Mouse (Mus musculus): ENCODE measurements around the gene Rangap1. TPM values are rescaled to one million over a fixed set of nuclear protein-coding genes. Genes with fewer than 3 reads are reported as not detected.

The Rangap1 gene
- total and polyA plus RNA-seq, 2 experiments from 2014 or later: 31.3 to 50.6 TPM

DNA sequence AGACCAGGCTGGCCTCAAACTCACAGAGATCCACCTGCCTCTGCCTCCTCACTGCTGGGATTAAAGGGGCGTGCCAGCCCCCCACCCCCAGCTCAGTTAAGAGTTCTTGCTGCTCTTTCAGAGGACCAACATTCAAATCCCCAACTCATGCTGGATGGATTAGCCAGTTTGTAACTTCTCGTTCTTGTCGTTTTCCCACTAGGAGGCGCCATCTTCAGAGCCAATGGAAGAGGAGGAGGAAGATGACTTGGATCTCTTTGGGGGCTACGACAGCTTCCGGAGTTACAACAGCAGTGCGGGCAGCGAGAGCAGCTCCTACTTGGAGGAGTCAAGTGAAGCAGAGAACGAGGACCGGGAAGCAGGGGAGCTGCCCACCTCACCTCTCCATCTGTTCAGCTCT is 78.4 kb downstream of the Rangap1 start:
- Histone ChIP-seq H3K4me1 (ENCODE audit: control insufficient read depth, insufficient read depth) (peaks cover 7% of the 10 kb centered on the region), H3K4me3 (ENCODE audit: low read depth, low read length) (no peak overlapping the region), H3K27ac (ENCODE audit: low read depth) (no peak overlapping the region), H3K9me3 (replicated peaks; ENCODE audit: control insufficient read depth, low read length) (no peaks in the 10 kb centered on the region), H3K9ac (replicated peaks; ENCODE audit: low read depth, low read length) (no peak overlapping the region), H3K36me3 (replicated peaks; ENCODE audit: control insufficient read depth, insufficient read depth, low read length) (peaks cover 29% of the 10 kb centered on the region), H3K27me3 (ENCODE audit: control insufficient read depth, insufficient read depth, low read length) (0 out of 2 replicates have a peak, but pooled peaks cover 3% of the 10 kb centered on the region), H3K4me2 (ENCODE audit: low read depth, low read length) (no peak overlapping the region)
- ATAC-seq (ENCODE audit: insufficient read depth, low read depth): no peak
- WGBS: 90% methylated on average over 10 of the region's 10 CpGs
- DNase-seq (ENCODE audit: low spot score): no peak
- no peak for TF ChIP-seq EP300 (IDR thresholded peaks at IDR 0.05; ENCODE audit: low read depth)
- no peak for TF ChIP-seq CTCF (IDR thresholded peaks at IDR 0.05; ENCODE audit: low read depth)

DNA sequence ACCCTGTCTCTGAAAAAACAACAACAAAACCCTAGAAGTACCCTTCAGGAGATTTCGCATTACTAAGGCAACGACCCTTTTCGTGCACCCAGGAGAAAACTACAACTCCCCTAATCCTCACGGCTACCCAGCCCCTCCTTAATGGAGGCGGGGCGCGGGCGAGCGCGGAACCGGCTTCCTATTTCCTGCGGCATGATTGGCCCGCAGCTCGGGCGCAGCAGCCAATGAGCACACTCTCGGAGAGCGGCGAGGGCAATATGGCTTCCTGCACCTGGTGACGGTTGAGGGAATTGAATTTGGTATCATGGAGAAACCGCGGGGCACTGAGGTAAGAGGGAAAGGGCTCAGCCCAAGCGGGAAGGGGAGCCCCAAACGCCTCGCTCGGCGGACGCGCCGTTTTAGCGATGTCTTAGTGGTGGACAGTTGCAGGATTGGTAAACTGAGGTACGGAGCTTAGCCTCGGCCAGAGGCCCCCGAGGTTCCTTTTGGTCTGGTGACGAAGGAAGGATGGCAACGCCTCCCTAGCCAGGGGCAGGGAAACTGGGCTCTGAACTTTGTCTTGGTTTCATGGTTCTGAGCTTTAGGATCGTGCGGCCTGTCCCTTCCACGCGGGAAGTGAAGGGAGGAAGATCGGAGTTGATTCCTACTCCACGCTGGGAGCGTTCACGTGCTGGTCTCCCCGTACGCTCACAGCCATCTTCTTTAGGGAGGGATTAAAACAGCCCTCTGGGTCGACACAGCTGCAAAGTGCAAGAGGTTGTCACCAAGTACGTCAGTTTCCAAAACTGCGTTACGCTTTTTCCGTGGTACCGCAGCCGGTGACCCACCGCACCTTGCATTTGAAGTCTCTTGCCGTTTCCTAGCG is 81.4 kb downstream of the Rangap1 start, which contains the start of gene L3mbtl2:
Gene L3mbtl2, plus strand, starts transcription at position 193 of the 865 bp plus-strand sequence.
- DNase-seq (ENCODE audit: low spot score): peak; percentile 91
- Histone ChIP-seq H3K27ac (ENCODE audit: low read depth) (peak within 1 kb of the TSS; percentile 36), H3K4me2 (ENCODE audit: low read depth, low read length) (peak within 1 kb of the TSS; percentile 99), H3K27me3 (ENCODE audit: control insufficient read depth, insufficient read depth, low read length) (0 out of 2 replicates have a peak, but pooled peaks cover 3% of the 10 kb centered on the region), H3K4me3 (ENCODE audit: low read depth, low read length) (peak within 1 kb of the TSS; percentile 90), H3K9ac (replicated peaks; ENCODE audit: low read depth, low read length) (peak within 1 kb of the TSS; percentile 77), H3K4me1 (ENCODE audit: control insufficient read depth, insufficient read depth) (peaks cover 7% of the 10 kb centered on the region), H3K36me3 (replicated peaks; ENCODE audit: control insufficient read depth, insufficient read depth, low read length) (peaks cover 19% of the 10 kb centered on the region), H3K9me3 (replicated peaks; ENCODE audit: control insufficient read depth, low read length) (no peaks in the 10 kb centered on the region)
- under 1% methylated on average over 55 of the region's 55 CpGs for WGBS
- TF ChIP-seq EP300 (IDR thresholded peaks at IDR 0.05; ENCODE audit: low read depth): no peak
- TF ChIP-seq CTCF (IDR thresholded peaks at IDR 0.05; ENCODE audit: low read depth): no peak
- ATAC-seq (ENCODE audit: insufficient read depth, low read depth): peak; percentile 100

DNA sequence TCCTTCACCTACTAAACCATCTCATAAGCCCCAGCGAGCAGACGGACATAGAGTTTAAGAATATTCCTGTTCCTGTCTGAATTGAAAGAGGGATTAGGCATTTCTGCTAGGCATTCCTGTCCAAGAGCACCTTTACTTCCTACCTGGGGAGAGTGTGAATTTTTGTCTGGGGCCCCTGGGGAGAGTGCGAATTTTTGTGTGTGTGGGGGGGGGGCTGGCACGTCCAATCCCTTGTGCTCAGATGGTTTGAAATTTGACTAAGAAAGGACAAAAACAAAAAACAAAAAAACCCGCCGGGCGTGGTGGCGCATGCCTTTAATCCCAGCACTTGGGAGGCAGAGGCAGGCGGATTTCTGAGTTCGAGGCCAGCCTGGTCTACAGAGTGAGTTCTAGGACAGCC is 82.0 kb downstream of the Rangap1 start:
- Histone ChIP-seq H3K4me1 (ENCODE audit: control insufficient read depth, insufficient read depth) (peaks cover 7% of the 10 kb centered on the region), H3K4me2 (ENCODE audit: low read depth, low read length) (peak overlapping the region; percentile 99), H3K36me3 (replicated peaks; ENCODE audit: control insufficient read depth, insufficient read depth, low read length) (peaks cover 12% of the 10 kb centered on the region), H3K4me3 (ENCODE audit: low read depth, low read length) (peak overlapping the region; percentile 90), H3K9me3 (replicated peaks; ENCODE audit: control insufficient read depth, low read length) (no peaks in the 10 kb centered on the region), H3K27me3 (ENCODE audit: control insufficient read depth, insufficient read depth, low read length) (0 out of 2 replicates have a peak, but pooled peaks cover 3% of the 10 kb centered on the region), H3K9ac (replicated peaks; ENCODE audit: low read depth, low read length) (no peak overlapping the region), H3K27ac (ENCODE audit: low read depth) (no peak overlapping the region)
- no peak for TF ChIP-seq CTCF (IDR thresholded peaks at IDR 0.05; ENCODE audit: low read depth)
- no peak for TF ChIP-seq EP300 (IDR thresholded peaks at IDR 0.05; ENCODE audit: low read depth)
- DNase-seq (ENCODE audit: low spot score) (no peak), ATAC-seq (ENCODE audit: insufficient read depth, low read depth) (no peak)
- WGBS: 60% methylated on average over 10 of the region's 10 CpGs

DNA sequence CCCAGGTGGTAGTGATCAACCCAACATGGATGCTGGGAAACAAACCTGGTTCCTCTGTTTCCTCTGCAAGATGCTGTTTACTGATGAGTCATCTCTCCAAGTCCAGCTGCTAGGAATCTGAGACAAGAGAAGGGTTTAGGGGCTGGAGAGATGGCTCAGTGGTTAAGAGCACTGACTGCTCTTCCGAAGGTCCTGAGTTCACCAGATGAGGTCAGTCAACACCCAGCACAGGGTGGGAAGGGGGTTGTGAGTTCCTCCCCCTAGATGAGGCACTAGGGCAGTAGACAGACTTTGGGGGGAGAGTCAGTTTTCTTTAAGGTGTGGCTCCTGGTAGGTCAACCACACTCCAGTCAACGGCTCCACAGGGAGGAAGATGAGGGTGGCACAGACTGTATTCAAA is 83.6 kb downstream of the Rangap1 start:
- no peak overlapping the region for H3K27ac ChIP-seq (ENCODE audit: low read depth)
- no peaks in the 10 kb centered on the region for H3K9me3 ChIP-seq (replicated peaks; ENCODE audit: control insufficient read depth, low read length)
- H3K36me3 ChIP-seq (replicated peaks; ENCODE audit: control insufficient read depth, insufficient read depth, low read length): no peaks in the 10 kb centered on the region
- H3K4me2 ChIP-seq (ENCODE audit: low read depth, low read length): no peak overlapping the region
- H3K4me3 ChIP-seq (ENCODE audit: low read depth, low read length): no peak overlapping the region
- WGBS: 77% methylated on average over 2 of the region's 2 CpGs
- TF ChIP-seq CTCF (IDR thresholded peaks at IDR 0.05; ENCODE audit: low read depth) (no peak), EP300 (IDR thresholded peaks at IDR 0.05; ENCODE audit: low read depth) (no peak)
- DNase-seq (ENCODE audit: low spot score) (no peak), ATAC-seq (ENCODE audit: insufficient read depth, low read depth) (no peak)
- 0 out of 2 replicates have a peak, but pooled peaks cover 3% of the 10 kb centered on the region for H3K27me3 ChIP-seq (ENCODE audit: control insufficient read depth, insufficient read depth, low read length)
- H3K4me1 ChIP-seq (ENCODE audit: control insufficient read depth, insufficient read depth): peaks cover 7% of the 10 kb centered on the region
- no peak overlapping the region for H3K9ac ChIP-seq (replicated peaks; ENCODE audit: low read depth, low read length)

Other genes starting within 250 kb of the Rangap1 start
- 24.3 and 38.5 TPM in 2 replicates for gene Ep300, start 160.2 kb downstream of the Rangap1 start, total RNA-seq (2014; rRNA removed; ENCODE audit: low replicate concordance)
- gene Ep300, start 160.2 kb downstream of the Rangap1 start, polyA plus RNA-seq (2015; fragmentation: Nextera tagmentation; extraction: Ambion mirVana): 4.0 and 5.6 TPM in 2 replicates
- 17.2 and 18.6 TPM in 2 replicates for gene L3mbtl2, start 81.6 kb downstream of the Rangap1 start, total RNA-seq (2014; rRNA removed; ENCODE audit: low replicate concordance)
- 8.8 and 9.3 TPM in 2 replicates for gene L3mbtl2, start 81.6 kb downstream of the Rangap1 start, polyA plus RNA-seq (2015; fragmentation: Nextera tagmentation; extraction: Ambion mirVana)
- gene Chadl, start 48.2 kb downstream of the Rangap1 start, total RNA-seq (2014; rRNA removed; ENCODE audit: low replicate concordance): 2.3 TPM in 1 of 2 replicates, not detected in the other
- 0.74 and 1.2 TPM in 2 replicates for gene Chadl, start 48.2 kb downstream of the Rangap1 start, polyA plus RNA-seq (2015; fragmentation: Nextera tagmentation; extraction: Ambion mirVana)
- 41.4 and 51.1 TPM in 2 replicates for gene Zc3h7b, start 473 bp downstream of the Rangap1 start, total RNA-seq (2014; rRNA removed; ENCODE audit: low replicate concordance)
- 11.6 and 14.3 TPM in 2 replicates for gene Zc3h7b, start 473 bp downstream of the Rangap1 start, polyA plus RNA-seq (2015; fragmentation: Nextera tagmentation; extraction: Ambion mirVana)
- 41.5 and 58.7 TPM in 2 replicates for gene Tef, start 56.9 kb upstream of the Rangap1 start, total RNA-seq (2014; rRNA removed; ENCODE audit: low replicate concordance)
- 27.8 and 30.3 TPM in 2 replicates for gene Tef, start 56.9 kb upstream of the Rangap1 start, polyA plus RNA-seq (2015; fragmentation: Nextera tagmentation; extraction: Ambion mirVana)
- gene Tob2, start 113.3 kb upstream of the Rangap1 start, total RNA-seq (2014; rRNA removed; ENCODE audit: low replicate concordance): 19.2 and 75.8 TPM in 2 replicates
- gene Tob2, start 113.3 kb upstream of the Rangap1 start, polyA plus RNA-seq (2015; fragmentation: Nextera tagmentation; extraction: Ambion mirVana): 16.0 and 18.2 TPM in 2 replicates
- gene Phf5a, start 126.4 kb upstream of the Rangap1 start, total RNA-seq (2014; rRNA removed; ENCODE audit: low replicate concordance): 26.9 and 31.0 TPM in 2 replicates
- 60.7 and 65.3 TPM in 2 replicates for gene Phf5a, start 126.4 kb upstream of the Rangap1 start, polyA plus RNA-seq (2015; fragmentation: Nextera tagmentation; extraction: Ambion mirVana)
- 2,020 and 2,039 TPM in 2 replicates for gene Aco2, start 126.8 kb upstream of the Rangap1 start, total RNA-seq (2014; rRNA removed; ENCODE audit: low replicate concordance)
- 1,019 and 1,040 TPM in 2 replicates for gene Aco2, start 126.8 kb upstream of the Rangap1 start, polyA plus RNA-seq (2015; fragmentation: Nextera tagmentation; extraction: Ambion mirVana)
- gene Polr3h, start 180.7 kb upstream of the Rangap1 start, total RNA-seq (2014; rRNA removed; ENCODE audit: low replicate concordance): 8.4 and 14.8 TPM in 2 replicates
- 315 and 321 TPM in 2 replicates for gene Polr3h, start 180.7 kb upstream of the Rangap1 start, polyA plus RNA-seq (2015; fragmentation: Nextera tagmentation; extraction: Ambion mirVana)
- 2.0 and 2.8 TPM in 2 replicates for gene Csdc2, start 191.2 kb upstream of the Rangap1 start, total RNA-seq (2014; rRNA removed; ENCODE audit: low replicate concordance)
- gene Csdc2, start 191.2 kb upstream of the Rangap1 start, polyA plus RNA-seq (2015; fragmentation: Nextera tagmentation; extraction: Ambion mirVana): 7.7 and 7.9 TPM in 2 replicates
- gene Pmm1, start 215.4 kb upstream of the Rangap1 start, total RNA-seq (2014; rRNA removed; ENCODE audit: low replicate concordance): 19.8 and 27.0 TPM in 2 replicates
- 17.8 and 19.1 TPM in 2 replicates for gene Pmm1, start 215.4 kb upstream of the Rangap1 start, polyA plus RNA-seq (2015; fragmentation: Nextera tagmentation; extraction: Ambion mirVana)
- gene 1700029P11Rik, start 235.0 kb upstream of the Rangap1 start, total RNA-seq (2014; rRNA removed; ENCODE audit: low replicate concordance): not detected in 2 replicates
- gene 1700029P11Rik, start 235.0 kb upstream of the Rangap1 start, polyA plus RNA-seq (2015; fragmentation: Nextera tagmentation; extraction: Ambion mirVana): not detected in 2 replicates
- 25.2 and 37.2 TPM in 2 replicates for gene Xrcc6, start 242.3 kb upstream of the Rangap1 start, total RNA-seq (2014; rRNA removed; ENCODE audit: low replicate concordance)
- gene Xrcc6, start 242.3 kb upstream of the Rangap1 start, polyA plus RNA-seq (2015; fragmentation: Nextera tagmentation; extraction: Ambion mirVana): 36.8 and 39.0 TPM in 2 replicates